Mouse (Mus musculus) myocyte (in vitro differentiated cells): ENCODE measurements around the gene Bcl6b. TPM values are rescaled to one million over a fixed set of nuclear protein-coding genes. Genes with fewer than 3 reads are reported as not detected.

Experiments used
- H3K27me3 ChIP-seq: one replicate; pipeline ENCODE4 v1.6.1; 2011; ENCODE audit not compliant: control insufficient read depth, insufficient read depth, insufficient read length
- H3K36me3 ChIP-seq: one replicate; pipeline ENCODE4 v1.6.1; 2011; ENCODE audit not compliant: control insufficient read depth, insufficient read depth
- H3K4me2 ChIP-seq: one replicate; pipeline ENCODE4 v1.6.1; 2011; ENCODE audit warnings: low read depth, control low read depth
- H3K4me3 ChIP-seq: one replicate; pipeline ENCODE4 v1.5.1; 2011; ENCODE audit warnings: mild to moderate bottlenecking, control low read depth, moderate library complexity
- H3K79me2 ChIP-seq: one replicate; pipeline ENCODE4 v1.6.1; 2011; ENCODE audit not compliant: control insufficient read depth, insufficient read depth
- H3ac ChIP-seq: one replicate; pipeline ENCODE4 v1.6.1; 2011; ENCODE audit not compliant: control insufficient read depth, insufficient read length
- CEBPB ChIP-seq: IDR thresholded peaks from 2 replicates; pipeline ENCODE4 v1.6.1; 2011; ENCODE audit warnings: mild to moderate bottlenecking, moderate library complexity; ENCODE audit not compliant: poor library complexity, insufficient read depth, severe bottlenecking
- E2F4 ChIP-seq: IDR thresholded peaks from one replicate; pipeline ENCODE4 v1.6.1; 2011; ENCODE audit warnings: mild to moderate bottlenecking, control low read depth, moderate library complexity; ENCODE audit not compliant: insufficient read depth
- MAX ChIP-seq: IDR thresholded peaks from one replicate; pipeline ENCODE4 v1.6.1; 2011; ENCODE audit warnings: low read depth, mild to moderate bottlenecking, control low read depth
- MYOD1 ChIP-seq, 3 experiments: IDR thresholded peaks; one replicate each; pipeline ENCODE4 v1.6.1; 2011; ENCODE audit warnings: control low read depth in 2 of 3, low read depth in 2 of 3, mild to moderate bottlenecking in 2 of 3, moderate library complexity in 1 of 3; ENCODE audit not compliant: insufficient read length in 2 of 3, control insufficient read depth in 1 of 3
- MYOG ChIP-seq, 3 experiments: IDR thresholded peaks; one replicate each; pipeline ENCODE4 v1.6.1; 2011; ENCODE audit warnings: control low read depth in 2 of 3, low read depth in 2 of 3, mild to moderate bottlenecking in 2 of 3; ENCODE audit not compliant: insufficient read length in 2 of 3, control insufficient read depth in 1 of 3, insufficient read depth in 1 of 3
- POLR2A ChIP-seq: IDR thresholded peaks from one replicate; pipeline ENCODE4 v1.6.1; 2011; ENCODE audit warnings: low read depth, mild to moderate bottlenecking, control low read depth, moderate library complexity; ENCODE audit not compliant: insufficient read length
- POLR2AphosphoS2 ChIP-seq: IDR thresholded peaks from one replicate; pipeline ENCODE4 v1.6.1; 2011; ENCODE audit warnings: low read depth, control low read depth; ENCODE audit not compliant: insufficient read length
- REST ChIP-seq: IDR thresholded peaks from one replicate; pipeline ENCODE4 v1.6.1; 2011; ENCODE audit warnings: mild to moderate bottlenecking, control low read depth, moderate library complexity; ENCODE audit not compliant: insufficient read depth, insufficient read length
- SRF ChIP-seq: IDR thresholded peaks from one replicate; pipeline ENCODE4 v1.6.1; 2011; ENCODE audit warnings: low read depth; ENCODE audit not compliant: control insufficient read depth, insufficient read length
- TCF12 ChIP-seq: IDR thresholded peaks from one replicate; pipeline ENCODE4 v1.6.1; 2011; ENCODE audit warnings: mild to moderate bottlenecking, control low read depth; ENCODE audit not compliant: poor library complexity, insufficient read depth, severe bottlenecking
- TCF3 ChIP-seq: IDR thresholded peaks from one replicate; pipeline ENCODE4 v1.6.1; 2011; ENCODE audit warnings: low read depth, control low read depth; ENCODE audit not compliant: insufficient read length
- USF1 ChIP-seq: IDR thresholded peaks from one replicate; pipeline ENCODE4 v1.6.1; 2011; ENCODE audit warnings: low read depth, mild to moderate bottlenecking, control low read depth, moderate library complexity
- polyA plus RNA-seq: library from polyadenylated mRNA; unstranded; fragments of >200 nt; fragmentation: generic; extraction: Trizol; gene quantifications from one replicate; pipeline ENCODE4 v1.2.1, GENCODE M21; 2012; ENCODE audit warnings: missing spikeins

Gene Bcl6b
- polyA plus RNA-seq, 1 experiment, result 2.8 TPM

DNA sequence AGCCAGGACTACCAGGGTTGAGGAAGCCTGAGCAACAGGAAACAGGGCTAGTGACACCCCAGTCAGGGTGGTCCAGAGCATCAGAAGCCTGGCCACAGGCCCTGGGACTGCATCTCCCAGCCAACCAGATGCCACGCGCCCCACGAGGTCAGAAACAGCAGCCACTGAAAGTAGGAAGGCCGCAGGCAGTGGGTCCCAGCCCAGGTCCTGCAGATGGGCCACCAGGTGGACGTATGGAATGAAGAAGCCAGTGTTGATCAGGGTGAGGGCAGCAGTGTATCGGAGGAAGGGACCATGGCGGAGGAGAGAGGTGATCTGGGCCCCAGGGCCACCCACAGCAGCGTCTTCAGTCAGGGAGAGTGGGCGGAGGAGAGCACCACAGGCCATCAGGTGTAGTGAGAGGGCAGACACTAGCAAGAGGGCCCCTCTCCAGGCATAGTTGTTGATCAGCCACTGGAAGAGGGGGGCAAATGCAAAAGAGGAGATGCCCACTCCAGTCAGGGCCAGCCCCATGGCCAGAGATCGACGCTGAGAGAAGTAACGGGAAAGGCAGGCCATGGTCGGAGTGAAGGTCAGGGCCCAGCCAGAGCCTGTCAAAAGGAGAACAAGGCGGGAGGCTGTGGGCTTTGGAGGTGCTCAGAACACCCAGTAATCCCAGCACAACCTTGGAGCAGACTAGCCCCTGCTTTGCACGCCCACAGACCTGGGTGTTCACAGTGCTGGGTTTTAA lies 10.7 kb downstream of the Bcl6b start:
- Histone ChIP-seq H3K79me2 (no peaks in the 10 kb centered on the region), H3K36me3 (no peaks in the 10 kb centered on the region), H3K4me3 (peak overlapping the region; percentile 59), H3K27me3 (no peaks in the 10 kb centered on the region), H3K4me2 (peak overlapping the region; percentile 100), H3ac (no peak overlapping the region)
- TF ChIP-seq REST (no peak), TCF3 (no peak), POLR2AphosphoS2 (no peak), USF1 (no peak), POLR2A (no peak), MYOG (IDR thresholded peaks at IDR 0.05; ENCODE audit: control insufficient read depth in 1 of 3, insufficient read depth in 1 of 3, insufficient read length in 2 of 3, low read depth in 2 of 3) (no peak), MYOD1 (IDR thresholded peaks at IDR 0.05; ENCODE audit: control insufficient read depth in 1 of 3, insufficient read length in 2 of 3, low read depth in 2 of 3) (no peak), TCF12 (no peak)

DNA sequence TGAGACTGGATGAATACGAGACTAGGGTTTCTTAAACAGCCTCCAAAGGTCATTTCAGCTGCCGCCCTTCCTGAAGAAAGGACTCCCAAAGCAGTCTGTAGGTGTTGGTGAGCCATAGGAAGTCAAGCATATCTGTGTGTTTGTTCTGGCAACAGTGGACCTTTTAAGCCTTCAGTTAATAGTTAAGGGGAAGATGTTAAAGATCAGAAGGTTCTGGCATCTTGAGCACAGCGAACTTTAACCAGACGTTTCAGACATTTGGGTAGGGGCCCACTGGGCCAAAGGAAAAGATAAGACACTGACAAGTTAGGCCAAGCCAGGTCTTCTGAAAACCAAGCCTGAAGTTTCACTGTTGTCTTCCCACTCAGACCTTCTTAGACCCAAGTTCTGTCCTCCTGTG lies 11.6 kb downstream of the Bcl6b start:
- Histone ChIP-seq H3ac (no peak overlapping the region), H3K79me2 (no peaks in the 10 kb centered on the region), H3K36me3 (no peaks in the 10 kb centered on the region), H3K4me2 (no peak overlapping the region), H3K4me3 (no peak overlapping the region), H3K27me3 (no peaks in the 10 kb centered on the region)
- no peak for TF ChIP-seq TCF12
- TF ChIP-seq SRF, result no peak
- no peak for TF ChIP-seq POLR2AphosphoS2
- TF ChIP-seq TCF3, result no peak
- TF ChIP-seq REST, result no peak
- TF ChIP-seq USF1, result no peak
- TF ChIP-seq MAX, result no peak
- no peak for TF ChIP-seq E2F4
- TF ChIP-seq CEBPB, result no peak
- no peak for TF ChIP-seq MYOG (IDR thresholded peaks at IDR 0.05; ENCODE audit: control insufficient read depth in 1 of 3, insufficient read depth in 1 of 3, insufficient read length in 2 of 3, low read depth in 2 of 3)
- TF ChIP-seq MYOD1 (IDR thresholded peaks at IDR 0.05; ENCODE audit: control insufficient read depth in 1 of 3, insufficient read length in 2 of 3, low read depth in 2 of 3), result no peak
- TF ChIP-seq POLR2A, result no peak

DNA sequence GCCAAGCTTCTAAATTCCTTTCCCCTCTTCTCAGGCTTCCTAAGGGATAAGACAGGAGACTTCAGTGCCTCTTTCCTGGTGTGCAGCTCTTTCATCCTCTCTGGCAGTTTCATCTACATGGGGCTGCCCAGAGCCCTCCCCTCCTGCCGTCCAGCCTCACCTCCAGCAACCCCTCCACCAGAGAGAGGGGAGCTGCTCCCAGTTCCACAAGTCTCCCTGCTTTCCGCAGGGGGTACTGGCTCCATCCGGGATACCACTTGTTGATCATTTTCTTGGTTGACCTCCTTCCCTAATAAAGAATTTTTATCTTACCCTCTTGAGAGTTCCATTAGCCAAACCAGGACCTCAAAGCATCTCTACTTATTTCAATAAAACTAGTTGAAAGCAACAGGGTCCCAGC lies 13.5 kb downstream of the Bcl6b start:
- peak overlapping the region; percentile 30 for H3K4me3 ChIP-seq
- no peak overlapping the region for H3ac ChIP-seq
- no peaks in the 10 kb centered on the region for H3K79me2 ChIP-seq
- H3K4me2 ChIP-seq, result no peak overlapping the region
- TF ChIP-seq POLR2A, result no peak
- no peak for TF ChIP-seq E2F4
- no peak for TF ChIP-seq MYOD1 (IDR thresholded peaks at IDR 0.05; ENCODE audit: control insufficient read depth in 1 of 3, insufficient read length in 2 of 3, low read depth in 2 of 3)
- TF ChIP-seq POLR2AphosphoS2, result no peak
- no peak for TF ChIP-seq SRF
- no peak for TF ChIP-seq TCF12
- no peak for TF ChIP-seq CEBPB
- TF ChIP-seq USF1, result no peak
- TF ChIP-seq MAX, result no peak
- TF ChIP-seq MYOG (IDR thresholded peaks at IDR 0.05; ENCODE audit: control insufficient read depth in 1 of 3, insufficient read depth in 1 of 3, insufficient read length in 2 of 3, low read depth in 2 of 3), result no peak
- TF ChIP-seq REST, result no peak
- TF ChIP-seq TCF3, result no peak
- no peaks in the 10 kb centered on the region for H3K27me3 ChIP-seq
- no peaks in the 10 kb centered on the region for H3K36me3 ChIP-seq

DNA sequence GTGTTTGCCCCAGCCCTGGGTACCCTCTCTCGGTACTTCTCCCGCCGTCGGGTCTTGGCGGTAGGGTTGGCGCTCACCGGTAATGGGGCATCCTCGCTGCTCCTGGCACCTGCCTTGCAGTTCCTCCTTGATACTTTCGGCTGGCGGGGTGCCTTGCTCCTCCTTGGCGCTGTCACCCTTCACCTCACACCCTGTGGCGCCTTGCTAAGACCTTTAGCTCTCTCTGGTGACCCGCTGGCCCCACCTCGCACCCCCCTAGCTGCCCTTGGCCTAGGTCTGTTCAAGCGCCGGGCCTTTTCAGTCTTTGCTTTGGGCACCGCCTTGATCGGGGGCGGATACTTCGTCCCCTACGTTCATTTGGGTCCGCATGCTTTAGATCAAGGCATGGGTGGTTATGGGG lies 14.3 kb downstream of the Bcl6b start:
- H3ac ChIP-seq, result no peak overlapping the region
- TF ChIP-seq POLR2AphosphoS2 (peak; percentile 54), SRF (no peak), E2F4 (no peak), TCF12 (no peak), USF1 (no peak), REST (no peak), MYOG (IDR thresholded peaks at IDR 0.05; ENCODE audit: control insufficient read depth in 1 of 3, insufficient read depth in 1 of 3, insufficient read length in 2 of 3, low read depth in 2 of 3) (no peak), POLR2A (no peak), TCF3 (no peak)
- no peaks in the 10 kb centered on the region for H3K36me3 ChIP-seq
- H3K79me2 ChIP-seq, result no peaks in the 10 kb centered on the region
- no peaks in the 10 kb centered on the region for H3K27me3 ChIP-seq
- peak overlapping the region; percentile 92 for H3K4me2 ChIP-seq
- peak overlapping the region; percentile 30 for H3K4me3 ChIP-seq

DNA sequence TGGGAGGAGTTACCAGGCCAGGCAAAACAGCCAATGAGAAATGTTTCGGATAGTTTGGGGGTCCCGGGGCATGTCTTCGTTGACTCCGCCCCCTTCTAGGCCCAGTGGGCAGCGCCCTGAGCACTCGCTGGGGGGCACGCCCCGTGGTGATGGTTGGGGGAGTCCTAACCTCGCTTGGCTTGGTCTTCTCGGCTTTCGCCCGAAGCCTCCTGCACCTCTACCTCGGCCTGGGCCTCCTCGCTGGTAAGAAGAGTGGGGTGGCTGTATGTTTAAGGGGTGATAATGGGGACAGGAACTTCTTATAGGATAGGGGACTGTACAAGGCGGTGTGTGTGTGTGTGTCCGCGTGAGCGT lies 14.8 kb downstream of the Bcl6b start:
- Histone ChIP-seq H3K36me3 (no peaks in the 10 kb centered on the region), H3K4me3 (peak overlapping the region; percentile 30), H3K27me3 (no peaks in the 10 kb centered on the region), H3ac (peak overlapping the region; percentile 6), H3K4me2 (peak overlapping the region; percentile 92), H3K79me2 (no peaks in the 10 kb centered on the region)
- TF ChIP-seq MYOD1 (IDR thresholded peaks at IDR 0.05; ENCODE audit: control insufficient read depth in 1 of 3, insufficient read length in 2 of 3, low read depth in 2 of 3), result no peak
- TF ChIP-seq CEBPB, result no peak
- no peak for TF ChIP-seq MYOG (IDR thresholded peaks at IDR 0.05; ENCODE audit: control insufficient read depth in 1 of 3, insufficient read depth in 1 of 3, insufficient read length in 2 of 3, low read depth in 2 of 3)
- no peak for TF ChIP-seq POLR2AphosphoS2
- TF ChIP-seq POLR2A, result no peak
- no peak for TF ChIP-seq TCF3
- no peak for TF ChIP-seq MAX
- no peak for TF ChIP-seq E2F4
- no peak for TF ChIP-seq REST
- no peak for TF ChIP-seq TCF12
- TF ChIP-seq USF1, result no peak
